Mouse (Mus musculus) testis, adult 2 months (tissue): ENCODE results near the gene Izumo1r. TPM values are rescaled to one million over a fixed set of nuclear protein-coding genes. Genes with fewer than 3 reads are reported as not detected.

Source experiments
- H3K27ac ChIP-seq: fragments of 200-500 bp; 2 replicates; pipeline ENCODE4 v1.5.1; 2012; ENCODE audit warnings: low read depth, low read length; ENCODE audit not compliant: control insufficient read depth, insufficient read depth
- H3K27me3 ChIP-seq: fragments of 200-500 bp; 2 replicates; pipeline ENCODE4 v1.6.1; 2012; ENCODE audit warnings: mild to moderate bottlenecking, low read length, moderate library complexity; ENCODE audit not compliant: control insufficient read depth, insufficient read depth
- H3K36me3 ChIP-seq: fragments of 200-500 bp; 2 replicates; pipeline ENCODE4 v1.6.1; 2012; ENCODE audit warnings: mild to moderate bottlenecking, low read length; ENCODE audit not compliant: control insufficient read depth, insufficient read depth
- H3K4me1 ChIP-seq: fragments of 200-500 bp; 2 replicates; pipeline ENCODE4 v1.6.1; 2012; ENCODE audit warnings: low read length; ENCODE audit not compliant: control insufficient read depth, insufficient read depth
- H3K4me3 ChIP-seq: fragments of 200-500 bp; 2 replicates; pipeline ENCODE4 v1.5.1; 2012; ENCODE audit warnings: low read depth, mild to moderate bottlenecking, low read length, moderate library complexity, mixed read lengths; ENCODE audit not compliant: control insufficient read depth
- CTCF ChIP-seq: fragments of 200-500 bp; IDR thresholded peaks from 2 replicates; pipeline ENCODE4 v1.5.1; 2012; ENCODE audit warnings: low read depth, mild to moderate bottlenecking, inconsistent platforms, low read length, moderate library complexity; ENCODE audit not compliant: control insufficient read depth, insufficient read depth, insufficient replicate concordance
- POLR2A ChIP-seq: fragments of 200-500 bp; IDR thresholded peaks from 2 replicates; pipeline ENCODE4 v1.6.1; 2012; ENCODE audit warnings: low read depth, mild to moderate bottlenecking, inconsistent platforms, low read length, moderate library complexity; ENCODE audit not compliant: control insufficient read depth
- polyA plus RNA-seq: library from polyadenylated mRNA; depleted of rRNA; stranded (reverse); fragments of >200 nt; gene quantifications from 2 replicates; pipeline ENCODE4 v1.2.3, GENCODE M21; 2012; rRNA removed

The Izumo1r gene
- polyA plus RNA-seq, 1 experiment, result not detected

DNA sequence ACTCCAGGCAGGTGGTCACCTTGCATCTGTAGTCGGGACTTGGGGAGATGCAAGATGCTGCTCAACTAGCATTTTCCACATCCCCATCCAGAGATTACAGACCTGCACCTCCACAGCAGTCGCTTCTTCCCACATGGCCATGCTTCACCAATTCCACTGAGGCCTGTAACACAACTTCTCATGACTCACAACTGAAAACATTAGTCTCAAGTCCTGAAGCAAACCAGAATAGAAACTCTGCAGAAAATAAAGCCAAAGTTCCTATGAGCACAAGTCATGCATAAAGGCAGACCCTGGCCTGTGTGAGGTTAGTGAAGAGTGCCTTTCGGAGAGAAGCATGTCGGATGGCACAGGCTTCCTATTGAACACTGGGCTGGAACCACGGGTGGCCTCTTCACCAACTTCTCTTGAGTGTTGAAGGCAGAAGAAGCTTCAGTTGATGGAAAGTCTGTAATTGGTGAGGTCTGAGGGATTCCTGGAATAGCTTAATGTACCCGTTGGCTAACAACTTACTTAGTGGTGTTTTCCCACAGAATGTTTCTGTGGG lies 60.4 kb downstream of the Izumo1r start:
- Histone ChIP-seq H3K27ac (no peak overlapping the region), H3K36me3 (no peaks in the 10 kb centered on the region), H3K27me3 (no peaks in the 10 kb centered on the region), H3K4me1 (peaks cover 4% of the 10 kb centered on the region), H3K4me3 (no peak overlapping the region)
- no peak for TF ChIP-seq POLR2A
- no peak for TF ChIP-seq CTCF

DNA sequence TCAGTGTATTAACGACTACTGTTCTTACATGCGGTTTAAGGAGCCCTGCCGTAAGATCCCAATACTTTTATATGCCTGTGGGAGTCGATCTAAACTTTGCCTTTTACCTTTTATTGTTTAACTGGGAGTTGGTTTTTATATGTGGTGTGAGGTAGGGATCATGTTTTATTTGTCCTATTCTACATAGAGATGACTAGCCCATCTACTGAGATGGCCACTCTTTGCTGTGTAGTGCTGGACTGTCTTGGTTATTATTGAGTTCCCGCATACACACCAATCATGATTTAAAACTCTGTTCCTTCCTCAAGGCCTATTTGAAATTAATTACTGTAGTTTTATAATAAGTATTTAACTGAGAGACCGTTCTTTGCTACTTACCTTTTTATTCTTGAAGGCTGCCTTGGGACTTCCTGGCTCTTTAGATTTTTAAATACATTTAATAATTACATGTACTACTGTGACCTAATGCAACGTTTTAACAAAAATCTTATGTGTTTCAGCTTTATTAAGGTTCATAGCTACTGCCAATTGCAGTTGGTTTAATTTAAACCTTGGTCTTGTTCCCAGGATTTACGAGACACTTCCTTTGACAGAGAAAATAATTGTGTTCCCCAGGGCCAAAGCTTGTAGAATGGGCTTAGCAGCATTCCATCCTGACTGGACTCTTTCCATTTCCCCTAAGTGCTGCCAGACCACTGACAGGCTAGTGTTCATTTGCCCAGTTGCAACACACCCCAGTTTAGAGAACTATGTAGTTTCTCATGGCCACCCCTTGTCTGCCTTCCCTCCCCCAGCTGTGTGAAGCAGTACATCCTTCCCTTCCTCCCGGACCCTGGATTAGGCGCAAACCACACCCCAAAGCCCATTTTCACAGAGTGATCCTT lies 61.6 kb downstream of the Izumo1r start:
- no peak for TF ChIP-seq CTCF
- no peak for TF ChIP-seq POLR2A
- no peak overlapping the region for H3K4me3 ChIP-seq
- no peaks in the 10 kb centered on the region for H3K36me3 ChIP-seq
- no peak overlapping the region for H3K27ac ChIP-seq
- no peaks in the 10 kb centered on the region for H3K27me3 ChIP-seq
- H3K4me1 ChIP-seq, result peaks cover 4% of the 10 kb centered on the region

DNA sequence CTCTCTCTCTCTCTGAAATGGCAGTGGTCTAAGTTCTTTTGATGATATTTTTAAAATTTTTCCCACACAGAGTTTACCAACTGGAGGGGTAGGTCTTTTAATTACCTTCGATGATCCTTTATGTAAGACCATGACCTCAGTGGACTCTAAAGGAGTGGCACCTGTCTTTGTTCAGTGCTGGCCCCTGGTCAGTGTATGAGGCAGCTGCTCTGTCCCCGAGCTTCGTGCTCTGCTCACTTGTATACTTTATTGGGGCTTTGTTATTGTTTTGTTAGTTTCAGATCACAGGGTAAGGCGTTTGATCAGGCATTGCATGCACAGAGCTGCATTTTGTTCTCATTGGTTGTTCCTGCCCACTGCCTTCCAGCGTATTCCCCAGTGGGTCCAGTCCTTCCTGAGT lies 63.8 kb downstream of the Izumo1r start:
- no peak overlapping the region for H3K4me3 ChIP-seq
- H3K36me3 ChIP-seq, result no peaks in the 10 kb centered on the region
- no peak overlapping the region for H3K27ac ChIP-seq
- H3K27me3 ChIP-seq, result no peaks in the 10 kb centered on the region
- H3K4me1 ChIP-seq, result no peaks in the 10 kb centered on the region
- TF ChIP-seq POLR2A (no peak), CTCF (no peak)

DNA sequence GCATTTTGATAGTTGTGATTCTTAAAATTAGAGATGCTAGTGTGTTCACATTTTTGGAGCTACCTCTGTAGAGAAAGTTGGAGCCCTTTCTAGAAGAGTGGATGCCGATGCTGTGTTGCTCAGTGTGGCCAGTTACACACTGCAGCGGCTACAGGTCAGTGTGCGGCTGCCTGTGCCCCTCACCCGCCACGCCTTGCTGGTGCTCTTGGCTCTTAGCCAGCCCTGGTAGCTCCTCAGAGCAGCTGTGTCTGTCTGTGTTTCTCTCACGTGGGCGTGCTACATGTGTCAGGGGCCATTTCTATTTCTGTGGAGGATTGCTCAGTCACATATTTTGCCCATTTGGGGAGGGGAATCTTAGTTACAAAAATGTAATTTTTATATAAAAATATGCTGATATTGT lies 64.2 kb downstream of the Izumo1r start:
- no peak for TF ChIP-seq CTCF
- no peak overlapping the region for H3K27ac ChIP-seq
- no peaks in the 10 kb centered on the region for H3K36me3 ChIP-seq
- H3K4me1 ChIP-seq, result no peaks in the 10 kb centered on the region
- H3K4me3 ChIP-seq, result no peak overlapping the region
- H3K27me3 ChIP-seq, result no peaks in the 10 kb centered on the region

Other genes starting within 250 kb of the Izumo1r start
- 0.56 and 0.66 TPM in 2 replicates for gene Piwil4, start 163.2 kb downstream of the Izumo1r start, polyA plus RNA-seq
- gene Fut4, start 151.6 kb downstream of the Izumo1r start, polyA plus RNA-seq, result 0.22 and 0.46 TPM in 2 replicates
- gene 1700012B09Rik, start 132.9 kb downstream of the Izumo1r start, polyA plus RNA-seq, result 94.9 and 109 TPM in 2 replicates
- gene Mre11a, start 119.3 kb downstream of the Izumo1r start, polyA plus RNA-seq, result 9.0 and 11.0 TPM in 2 replicates
- 45.5 and 52.7 TPM in 2 replicates for gene Ankrd49, start 119.1 kb downstream of the Izumo1r start, polyA plus RNA-seq
- 0.02 and 0.06 TPM in 2 replicates for gene Gpr83, start 43.7 kb downstream of the Izumo1r start, polyA plus RNA-seq
- gene Panx1, start 141.5 kb upstream of the Izumo1r start, polyA plus RNA-seq, result 2.4 and 2.5 TPM in 2 replicates
- 0.16 and 0.31 TPM in 2 replicates for gene Hephl1, start 208.2 kb upstream of the Izumo1r start, polyA plus RNA-seq